Comparison of ENCODE assay signal across 19 mouse cellular contexts in genomic region chr1:177573781-177574180, GRCm38 (mm10).
A peak's percentile ranks its signal among the peaks of the same experiment; 100 is the strongest.
DNase-seq lines count a peak whose midpoint lies in the region; ATAC-seq and TF ChIP-seq lines count a peak whose summit lies in the region.
"Had no signal": no experiment of that assay in that cellular context is flagged by ENCODE, and none has a peak within 500 bp of the region (broad histone marks: within the 10 kb centered on the region; RNA-seq: fewer than 3 reads in every experiment).

No protein-coding gene starts in this region.

- no peaks in the 10 kb centered on the region for H3K9me3 ChIP-seq in forebrain, embryonic 14.5 days (replicated peaks; ENCODE audit: control insufficient read depth, low read length)
- no peaks in the 10 kb centered on the region for H3K9me3 ChIP-seq in forebrain, embryonic 12.5 days
- H3K9me3 ChIP-seq: embryonic facial prominence, embryonic 13.5 days; heart, embryonic 15.5 days; hindbrain, embryonic 10.5 days; intestine, embryonic 15.5 days had no signal

- WGBS in forebrain, embryonic 14.5 days, result 86% methylated on average over 4 of the region's 4 CpGs
- 94% methylated on average over 4 of the region's 4 CpGs for WGBS in forebrain, embryonic 12.5 days

- no peak overlapping the region for H3K4me2 ChIP-seq in forebrain, embryonic 14.5 days (ENCODE audit: low read length)
- no peak overlapping the region for H3K4me2 ChIP-seq in forebrain, embryonic 12.5 days
- H3K4me2 ChIP-seq: embryonic facial prominence, embryonic 13.5 days; heart, embryonic 11.5 days; heart, embryonic 15.5 days; hindbrain, embryonic 14.5 days; intestine, embryonic 15.5 days had no signal

- no peak for TF ChIP-seq POLR2A in brain, embryonic 14.5 days (IDR thresholded peaks at IDR 0.05; ENCODE audit: borderline replicate concordance, extremely low read depth, insufficient read depth, insufficient read length, poor library complexity, severe bottlenecking)

- ATAC-seq in forebrain, embryonic 14.5 days, result peak; percentile 30; the same call in 1 of the 2 replicates
- ATAC-seq in forebrain, embryonic 12.5 days (ENCODE audit: low FRiP score), result no peak
- ATAC-seq: activated CD4-positive, CD25-positive, alpha-beta regulatory T cell, adult 4 months; intestine, embryonic 15.5 days; Patski had no signal

- no peak overlapping the region for H3K4me3 ChIP-seq in forebrain, embryonic 14.5 days (ENCODE audit: low read depth, low read length)
- H3K4me3 ChIP-seq in forebrain, embryonic 12.5 days (replicated peaks), result no peak overlapping the region
- no peak overlapping the region for H3K4me3 ChIP-seq in layer of hippocampus, adult 2 months
- H3K4me3 ChIP-seq: embryonic facial prominence, embryonic 13.5 days; heart, adult 2 months; heart, embryonic 15.5 days; hindbrain, embryonic 10.5 days; intestine, embryonic 15.5 days had no signal

- TF ChIP-seq CTCF in layer of hippocampus, adult 2 months (conservative IDR thresholded peaks at IDR 0.05), result no peak
- TF ChIP-seq CTCF in brain, embryonic 14.5 days (IDR thresholded peaks at IDR 0.05; ENCODE audit: borderline replicate concordance, extremely low read depth, insufficient read depth, insufficient read length), result no peak

- H3K9ac ChIP-seq in forebrain, embryonic 14.5 days (ENCODE audit: low read length), result no peak overlapping the region
- H3K9ac ChIP-seq in forebrain, embryonic 12.5 days, result no peak overlapping the region
- H3K9ac ChIP-seq: embryonic facial prominence, embryonic 13.5 days; heart, embryonic 15.5 days; hindbrain, embryonic 14.5 days; intestine, embryonic 15.5 days had no signal

- H3K27me3 ChIP-seq in forebrain, embryonic 14.5 days (replicated peaks; ENCODE audit: control insufficient read depth, insufficient read depth, low read length), result no peaks in the 10 kb centered on the region
- H3K27me3 ChIP-seq in forebrain, embryonic 12.5 days, result no peaks in the 10 kb centered on the region
- H3K27me3 ChIP-seq: CH12.LX; embryonic facial prominence, embryonic 13.5 days; heart, embryonic 15.5 days; intestine, embryonic 15.5 days; Patski had no signal

- no peak for DNase-seq in forebrain, embryonic 14.5 days (ENCODE audit: low spot score)
- DNase-seq in layer of hippocampus, adult 2 months (ENCODE audit: low spot score in 2 of 2), result no peak
- DNase-seq in layer of hippocampus, adult 11-12 months (ENCODE audit: low spot score), result no peak
- peak; percentile 27 for DNase-seq in brain, embryonic 14.5 days (ENCODE audit: low read depth)
- peak; percentile 62 for DNase-seq in telencephalon, adult 2 months (ENCODE audit: low read depth, low spot score)
- no peak for DNase-seq in heart, postnatal 4 days
- DNase-seq: heart, adult 2 months; heart, postnatal 14 days; kidney, adult 18-20 months had no signal

- peak overlapping the region; percentile 27; the same call in 1 of the 2 replicates for H3K27ac ChIP-seq in forebrain, embryonic 14.5 days (ENCODE audit: low read depth, low read length)
- no peak overlapping the region for H3K27ac ChIP-seq in forebrain, embryonic 12.5 days
- peak overlapping the region; percentile 69 for H3K27ac ChIP-seq in layer of hippocampus, adult 2 months
- H3K27ac ChIP-seq: embryonic facial prominence, embryonic 13.5 days; heart, adult 2 months; heart, embryonic 15.5 days; hindbrain, embryonic 10.5 days; hindbrain, embryonic 14.5 days; intestine, embryonic 15.5 days had no signal

- H3K4me1 ChIP-seq in forebrain, embryonic 14.5 days (ENCODE audit: control insufficient read depth, insufficient read depth, low read length), result no peaks in the 10 kb centered on the region
- no peaks in the 10 kb centered on the region for H3K4me1 ChIP-seq in forebrain, embryonic 12.5 days
- H3K4me1 ChIP-seq: embryonic facial prominence, embryonic 13.5 days; heart, embryonic 15.5 days; hindbrain, embryonic 10.5 days; intestine, embryonic 15.5 days had no signal

- H3K36me3 ChIP-seq in forebrain, embryonic 14.5 days (ENCODE audit: control insufficient read depth, insufficient read depth, low read length), result no peaks in the 10 kb centered on the region
- no peaks in the 10 kb centered on the region for H3K36me3 ChIP-seq in forebrain, embryonic 12.5 days (replicated peaks)
- H3K36me3 ChIP-seq: embryonic facial prominence, embryonic 13.5 days; heart, embryonic 15.5 days; hindbrain, embryonic 10.5 days; intestine, embryonic 15.5 days had no signal

Comparison
In these comparisons a context has a peak if more than half of its experiments do, and no peak if none do; other contexts are left out.
1. DNase-seq: peak in brain, embryonic 14.5 days (single experiment) and telencephalon, adult 2 months (single experiment); none in forebrain, embryonic 14.5 days (single experiment), layer of hippocampus, adult 2 months (0 of 2), layer of hippocampus, adult 11-12 months (single experiment) and heart, postnatal 4 days (single experiment).